Mouse (Mus musculus) midbrain, embryonic 14.5 days (tissue): ENCODE results near the gene Ldlr. TPM values are rescaled to one million over a fixed set of nuclear protein-coding genes. Genes with fewer than 3 reads are reported as not detected.
"Not testable (repeated sequence)": the region's sequence is repeated elsewhere in the genome, so short reads cannot be mapped to it uniquely, and the experiment has no call there.

Experiments
- ATAC-seq: fragments of 200-750 bp; cut with Nextera tagmentation; 2 replicates; pipeline ENCODE4 v1.8.0; 2017; ENCODE audit warnings: moderate number of reproducible peaks, moderate library complexity; ENCODE audit not compliant: low FRiP score, low TSS enrichment
- DNase-seq: peaks from one replicate; pipeline ENCODE4 v3.0.0-alpha.2; 2015
- H3K27ac ChIP-seq: fragments of 300-500 bp; sonication (generic); replicated peaks from 2 replicates; pipeline ENCODE4 v1.5.1; 2014; ENCODE audit warnings: mild to moderate bottlenecking, low read depth, low read length, moderate library complexity
- H3K27me3 ChIP-seq: fragments of 300-500 bp; sonication (generic); 2 replicates; pipeline ENCODE4 v1.6.1; 2014; ENCODE audit warnings: low read length, control low read depth, mixed read lengths; ENCODE audit not compliant: control insufficient read depth, insufficient read depth
- H3K36me3 ChIP-seq: fragments of 300-500 bp; sonication (generic); 2 replicates; pipeline ENCODE4 v1.6.1; 2014; ENCODE audit warnings: low read length, control low read depth; ENCODE audit not compliant: control insufficient read depth, insufficient read depth
- H3K4me1 ChIP-seq: fragments of 300-500 bp; sonication (generic); 2 replicates; pipeline ENCODE4 v1.6.1; 2014; ENCODE audit warnings: mild to moderate bottlenecking, antibody characterized with exemption, low read length, control low read depth; ENCODE audit not compliant: control insufficient read depth, insufficient read depth
- H3K4me2 ChIP-seq: fragments of 300-500 bp; sonication (generic); 2 replicates; pipeline ENCODE4 v1.6.1; 2014; ENCODE audit warnings: mild to moderate bottlenecking, low read length, moderate library complexity
- H3K4me3 ChIP-seq: fragments of 300-500 bp; sonication (generic); replicated peaks from 2 replicates; pipeline ENCODE4 v1.5.1; 2014; ENCODE audit warnings: low read depth, low read length
- H3K9ac ChIP-seq: fragments of 300-500 bp; sonication (generic); replicated peaks from 2 replicates; pipeline ENCODE4 v1.6.1; 2014; ENCODE audit warnings: mild to moderate bottlenecking, low read length, moderate library complexity
- H3K9me3 ChIP-seq: fragments of 300-500 bp; sonication (generic); 2 replicates; pipeline ENCODE4 v1.6.1; 2016; ENCODE audit warnings: low read length, control low read depth, mixed read lengths; ENCODE audit not compliant: control insufficient read depth
- WGBS: fragments of 180-500 bp; shearing (Covaris S2); extraction: QIAGEN DNeasy Blood & Tissue Kit; methylation state at CpG from one replicate; pipeline ENCODE4 v1.1.7; 2014; 5-methylcytosine and 5-hydroxymethylcytosine counted together
- polyA plus RNA-seq: library from polyadenylated mRNA; unstranded; fragments of >200 nt; fragmentation: Nextera tagmentation; extraction: Ambion mirVana; gene quantifications from 2 replicates; pipeline ENCODE4 v1.2.1, GENCODE M21; 2014

Gene Ldlr
- polyA plus RNA-seq, 1 experiment from 2014 or later = 8.2 TPM

DNA sequence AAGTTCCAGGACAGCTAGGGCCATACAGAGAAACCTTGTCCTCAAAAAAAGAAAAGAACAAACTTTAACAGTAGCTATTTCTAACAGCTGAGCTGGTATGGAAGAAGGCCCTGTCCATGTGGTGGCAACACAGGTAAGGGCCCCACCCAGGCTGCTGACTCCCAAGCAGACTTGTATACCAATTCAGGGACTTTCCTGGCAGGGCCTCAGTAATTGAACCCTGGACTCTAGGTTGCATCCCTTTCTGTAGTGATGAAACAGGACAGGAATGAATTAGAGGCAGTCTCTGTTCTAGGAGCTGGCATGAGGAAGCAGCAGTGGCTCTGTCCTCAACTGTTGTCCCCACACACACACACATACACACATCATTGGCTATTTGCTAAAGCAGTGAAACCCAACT lies 29.2 kb upstream of the Ldlr start:
- no peak overlapping the region for H3K4me2 ChIP-seq
- no peak for ATAC-seq
- peaks cover 81% of the 10 kb centered on the region for H3K36me3 ChIP-seq

DNA sequence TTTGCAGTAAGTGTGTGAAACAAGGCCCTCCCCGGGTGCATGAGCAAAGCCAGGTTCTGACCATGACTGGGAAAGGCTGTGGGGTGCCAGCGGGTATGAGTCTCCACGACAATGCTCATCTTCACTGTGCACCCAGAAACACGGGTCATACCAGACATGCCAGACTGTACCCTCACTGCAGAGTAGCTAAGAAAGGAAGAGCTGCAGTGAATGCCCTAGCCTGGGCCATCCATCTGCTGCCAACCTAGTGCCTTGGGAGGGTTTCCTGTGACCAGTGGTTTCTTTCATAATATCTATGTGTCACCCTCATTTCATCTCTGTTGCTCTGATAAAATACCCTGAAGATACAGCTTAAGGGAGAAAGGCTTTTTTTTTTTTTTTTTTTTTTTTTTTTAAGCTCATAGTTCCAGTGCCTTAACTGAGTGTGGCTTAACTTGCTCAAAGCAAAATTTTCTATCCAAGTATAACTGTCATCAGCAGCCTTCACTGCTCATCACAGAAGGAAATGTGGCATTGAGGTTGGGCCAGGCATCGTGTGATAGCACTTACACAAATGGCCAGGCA lies 28.0 kb upstream of the Ldlr start:
- DNase-seq (no peak), ATAC-seq (no peak)
- H3K27me3 ChIP-seq = no peaks in the 10 kb centered on the region
- no peak overlapping the region for H3K27ac ChIP-seq
- H3K9ac ChIP-seq = no peak overlapping the region
- peaks cover 83% of the 10 kb centered on the region for H3K36me3 ChIP-seq
- no peak overlapping the region for H3K4me3 ChIP-seq
- 96% methylated on average over 5 of the region's 5 CpGs for WGBS
- no peaks in the 10 kb centered on the region for H3K4me1 ChIP-seq
- H3K4me2 ChIP-seq = no peak overlapping the region
- H3K9me3 ChIP-seq = no peaks in the 10 kb centered on the region

More for the DNA sequence above, 29.2 kb upstream of the Ldlr start:
- H3K4me3 ChIP-seq = no peak overlapping the region
- no peaks in the 10 kb centered on the region for H3K4me1 ChIP-seq
- no peak for DNase-seq
- H3K9ac ChIP-seq = no peak overlapping the region
- H3K27me3 ChIP-seq = no peaks in the 10 kb centered on the region
- no peak overlapping the region for H3K27ac ChIP-seq
- no peaks in the 10 kb centered on the region for H3K9me3 ChIP-seq

DNA sequence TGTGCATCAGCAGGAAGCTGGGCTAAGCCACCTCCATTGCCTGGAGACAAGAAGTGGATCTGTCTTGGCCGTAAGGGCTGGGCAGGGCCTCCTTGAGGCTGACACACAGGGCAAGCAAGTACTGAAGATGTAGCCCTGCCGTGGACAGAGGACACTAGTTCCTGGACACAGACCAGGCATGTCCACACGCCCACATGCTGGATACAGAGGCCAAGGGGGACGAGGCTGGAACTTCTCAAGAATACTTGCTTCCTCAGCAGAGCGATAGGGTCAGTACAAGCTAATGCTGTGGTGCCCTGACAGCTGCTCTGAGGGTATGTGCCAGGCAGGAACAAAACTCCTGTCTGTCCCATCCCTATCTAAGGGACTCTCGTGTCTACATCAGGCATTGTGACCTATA lies 26.2 kb upstream of the Ldlr start:
- Histone ChIP-seq H3K27me3 (no peaks in the 10 kb centered on the region), H3K27ac (no peak overlapping the region), H3K9ac (no peak overlapping the region), H3K4me3 (no peak overlapping the region), H3K4me1 (no peaks in the 10 kb centered on the region), H3K4me2 (no peak overlapping the region), H3K9me3 (no peaks in the 10 kb centered on the region), H3K36me3 (peaks cover 87% of the 10 kb centered on the region)
- ATAC-seq = no peak
- DNase-seq = no peak
- 88% methylated on average over 6 of the region's 6 CpGs for WGBS

DNA sequence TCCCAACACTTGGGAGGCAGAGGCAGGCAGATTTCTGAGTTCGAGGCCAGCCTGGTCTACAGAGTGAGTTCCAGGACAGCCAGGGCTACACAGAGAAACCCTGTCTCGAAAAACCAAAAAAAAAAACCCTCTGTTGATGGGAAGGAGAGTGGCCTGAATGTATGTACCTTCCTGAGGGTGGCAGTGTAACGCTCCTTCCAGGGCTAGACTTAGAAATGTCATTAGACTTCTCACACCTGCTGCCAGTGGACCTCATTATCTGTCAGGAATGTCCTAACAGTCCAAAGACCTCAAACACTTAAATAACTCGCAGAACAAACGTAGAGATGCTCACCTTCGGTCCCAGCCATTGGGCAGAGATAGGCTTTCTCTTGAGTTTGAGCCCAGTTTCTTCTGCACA lies 24.0 kb upstream of the Ldlr start:
- not testable (repeated sequence) for H3K4me1 ChIP-seq, H3K9ac ChIP-seq, H3K27me3 ChIP-seq, DNase-seq, H3K27ac ChIP-seq, H3K9me3 ChIP-seq, ATAC-seq, H3K4me3 ChIP-seq, H3K4me2 ChIP-seq
- WGBS = 92% methylated on average over 6 of the region's 6 CpGs
- H3K36me3 ChIP-seq = peaks cover 92% of the 10 kb centered on the region

DNA sequence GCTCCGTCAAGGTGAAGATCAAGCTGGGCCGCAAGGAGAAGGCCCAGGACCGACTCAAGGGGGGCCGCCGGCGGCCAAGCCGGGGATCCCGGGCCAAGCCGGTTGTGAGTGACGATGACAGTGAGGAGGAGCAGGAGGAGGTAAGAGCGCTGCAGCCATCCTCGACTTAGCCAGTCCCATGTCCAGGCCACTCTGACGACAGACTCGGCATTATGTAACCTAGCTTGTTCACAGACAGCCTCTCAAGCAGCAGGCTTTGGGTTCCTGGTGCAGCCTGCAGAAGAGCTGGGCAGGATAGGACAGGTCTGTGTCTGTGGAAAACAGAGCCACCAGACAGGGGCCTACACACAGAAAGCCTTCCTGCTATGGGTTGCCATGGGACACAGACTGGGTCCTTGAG lies 22.2 kb upstream of the Ldlr start:
- no peaks in the 10 kb centered on the region for H3K4me1 ChIP-seq
- no peak overlapping the region for H3K27ac ChIP-seq
- no peak overlapping the region for H3K9ac ChIP-seq
- H3K36me3 ChIP-seq = peaks cover 94% of the 10 kb centered on the region
- H3K27me3 ChIP-seq = no peaks in the 10 kb centered on the region
- H3K4me2 ChIP-seq = no peak overlapping the region
- H3K4me3 ChIP-seq = no peak overlapping the region
- ATAC-seq (no peak), DNase-seq (no peak)
- H3K9me3 ChIP-seq = no peaks in the 10 kb centered on the region
- 97% methylated on average over 14 of the region's 14 CpGs for WGBS

DNA sequence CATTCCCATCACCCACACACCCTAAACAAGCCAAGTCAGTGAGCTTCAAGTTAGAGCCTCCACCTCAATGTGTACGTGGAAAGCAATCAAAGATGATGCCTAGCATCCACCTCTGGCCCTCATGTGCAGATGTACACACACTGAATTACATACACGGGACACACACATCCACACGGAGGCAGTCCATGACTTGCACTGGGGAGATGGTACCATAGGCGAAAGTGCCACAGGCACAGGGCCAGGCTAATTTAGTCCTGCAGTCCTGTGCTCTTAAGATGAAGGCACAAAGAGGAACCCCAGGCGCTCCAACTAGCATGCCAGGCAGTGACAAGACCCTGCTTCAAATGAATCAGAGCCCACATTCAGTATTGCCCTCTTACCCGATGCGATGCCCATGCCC lies 19.8 kb upstream of the Ldlr start:
- 96% methylated on average over 7 of the region's 7 CpGs for WGBS

DNA sequence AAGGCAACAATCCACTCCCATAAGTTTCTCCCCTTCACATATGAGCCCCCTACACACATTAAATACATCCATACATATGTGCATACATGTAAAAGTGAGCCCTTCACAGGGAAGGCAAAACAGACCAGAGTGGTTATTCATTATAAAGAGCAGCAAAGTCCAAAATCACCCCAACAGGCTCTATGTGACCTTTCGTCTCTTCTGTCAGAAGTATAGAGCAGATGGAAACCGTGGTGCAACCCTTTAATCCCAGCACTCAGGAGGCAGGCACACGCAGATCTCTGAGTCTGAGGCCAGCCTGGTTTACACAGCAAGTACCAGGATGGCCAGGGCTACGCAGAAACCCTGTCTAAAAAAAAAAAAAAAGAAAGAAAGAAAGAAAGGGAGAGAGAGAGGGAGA lies 17.2 kb upstream of the Ldlr start:
- H3K4me2 ChIP-seq = no peak overlapping the region
- no peak overlapping the region for H3K4me3 ChIP-seq
- H3K27ac ChIP-seq = no peak overlapping the region
- no peaks in the 10 kb centered on the region for H3K4me1 ChIP-seq
- H3K36me3 ChIP-seq = peaks cover 73% of the 10 kb centered on the region
- no peaks in the 10 kb centered on the region for H3K27me3 ChIP-seq
- no peaks in the 10 kb centered on the region for H3K9me3 ChIP-seq
- 88% methylated on average over 4 of the region's 4 CpGs for WGBS
- no peak for DNase-seq
- no peak for ATAC-seq
- no peak overlapping the region for H3K9ac ChIP-seq

More for the DNA sequence above, 19.8 kb upstream of the Ldlr start:
- DNase-seq (no peak), ATAC-seq (no peak)
- no peaks in the 10 kb centered on the region for H3K9me3 ChIP-seq
- no peaks in the 10 kb centered on the region for H3K4me1 ChIP-seq
- H3K27ac ChIP-seq = no peak overlapping the region
- no peaks in the 10 kb centered on the region for H3K27me3 ChIP-seq
- H3K36me3 ChIP-seq = peaks cover 96% of the 10 kb centered on the region
- H3K4me3 ChIP-seq = no peak overlapping the region
- no peak overlapping the region for H3K9ac ChIP-seq
- H3K4me2 ChIP-seq = no peak overlapping the region

DNA sequence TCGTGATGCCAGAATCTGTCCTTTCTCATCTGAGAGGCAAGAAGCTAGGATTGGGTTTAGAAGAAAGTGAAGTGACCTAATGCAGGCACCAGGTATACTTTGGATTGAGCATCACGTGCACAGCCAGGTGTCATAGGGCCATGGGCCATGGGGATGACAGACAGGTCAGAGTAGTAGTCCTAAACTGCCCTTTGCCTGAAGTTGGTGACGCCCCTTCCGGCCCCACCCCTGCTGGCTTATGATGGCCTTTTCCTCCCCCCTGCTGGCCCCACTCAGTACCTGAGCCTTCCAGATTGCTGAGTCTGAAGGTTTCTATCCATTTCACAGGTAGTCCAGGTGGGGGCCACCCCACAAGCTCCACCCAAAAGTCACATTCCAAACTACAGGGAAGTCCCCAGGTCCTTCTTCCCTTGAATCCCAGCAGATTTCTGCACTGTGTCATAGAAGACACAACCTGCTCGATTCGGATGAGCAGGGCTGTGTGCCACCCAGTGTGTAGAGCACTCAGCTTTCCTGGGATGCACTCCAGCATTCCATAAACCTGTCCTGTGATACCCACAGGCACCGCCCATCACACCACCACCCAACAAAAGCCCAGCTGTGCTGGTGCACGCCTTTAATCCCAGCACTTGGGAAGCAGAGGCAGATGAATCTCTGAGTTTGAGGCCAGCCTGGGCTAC lies 16.6 kb upstream of the Ldlr start:
- Histone ChIP-seq H3K9ac (no peak overlapping the region), H3K4me1 (no peaks in the 10 kb centered on the region), H3K9me3 (no peaks in the 10 kb centered on the region), H3K27me3 (no peaks in the 10 kb centered on the region), H3K27ac (no peak overlapping the region), H3K36me3 (peaks cover 67% of the 10 kb centered on the region), H3K4me3 (no peak overlapping the region), H3K4me2 (no peak overlapping the region)
- no peak for DNase-seq
- WGBS = 88% methylated on average over 8 of the region's 8 CpGs
- ATAC-seq = no peak

DNA sequence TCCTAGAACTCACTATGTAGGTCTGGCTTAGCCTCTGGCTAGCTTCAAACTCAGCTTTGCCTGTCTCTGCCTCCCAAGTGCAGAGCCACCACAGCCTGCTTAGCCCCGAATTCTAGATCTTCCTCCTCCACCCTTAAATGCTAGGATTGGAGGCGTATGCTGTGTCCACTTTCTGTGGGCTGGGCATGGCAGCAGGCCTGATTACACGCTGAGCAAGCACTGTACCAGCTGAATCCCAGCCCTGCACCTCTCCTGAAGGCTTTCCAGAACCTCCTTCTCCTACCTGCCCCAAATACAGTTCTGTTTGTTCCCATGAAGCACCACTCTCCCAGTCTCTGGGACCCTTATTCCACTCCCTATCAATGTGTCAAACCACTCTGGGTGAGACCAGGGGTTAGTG lies 13.9 kb upstream of the Ldlr start:
- H3K27me3 ChIP-seq = no peaks in the 10 kb centered on the region
- H3K9me3 ChIP-seq = no peaks in the 10 kb centered on the region
- no peak for ATAC-seq
- no peak for DNase-seq
- H3K4me1 ChIP-seq = no peaks in the 10 kb centered on the region
- H3K27ac ChIP-seq = no peak overlapping the region
- WGBS = 97% methylated on average over 3 of the region's 3 CpGs
- peaks cover 41% of the 10 kb centered on the region for H3K36me3 ChIP-seq
- H3K4me2 ChIP-seq = no peak overlapping the region
- no peak overlapping the region for H3K4me3 ChIP-seq
- no peak overlapping the region for H3K9ac ChIP-seq
